In genomic region chr1:174159095-174159494, GRCm38 (mm10) we compare ENCODE assay signal across 38 mouse cellular contexts. TPM values are rescaled to one million over a fixed set of nuclear protein-coding genes. Genes with fewer than 3 reads are reported as not detected.
A peak's percentile ranks its signal among the peaks of the same experiment; 100 is the strongest.
DNase-seq lines count a peak whose midpoint lies in the region; ATAC-seq and TF ChIP-seq lines count a peak whose summit lies in the region.
"Had no signal": no experiment of that assay in that cellular context is flagged by ENCODE, and none has a peak within 500 bp of the region (broad histone marks: within the 10 kb centered on the region; RNA-seq: fewer than 3 reads in every experiment).

No protein-coding gene starts in this region.

- H3K9ac ChIP-seq in liver, embryonic 13.5 days, result no peak overlapping the region
- H3K9ac ChIP-seq in intestine, embryonic 16.5 days (ENCODE audit: low read depth, low read length), result no peak overlapping the region
- H3K9ac ChIP-seq in forebrain, postnatal 0 days, result no peak overlapping the region
- H3K9ac ChIP-seq: forebrain, embryonic 13.5 days; heart, embryonic 15.5 days; hindbrain, embryonic 13.5 days; limb, embryonic 12.5 days; neural tube, embryonic 12.5 days had no signal

- no peak overlapping the region for H3K27ac ChIP-seq in liver, embryonic 13.5 days
- no peak overlapping the region for H3K27ac ChIP-seq in intestine, embryonic 16.5 days (ENCODE audit: low read length)
- H3K27ac ChIP-seq in forebrain, postnatal 0 days (ENCODE audit: low read depth, low read length), result no peak overlapping the region
- H3K27ac ChIP-seq: forebrain, embryonic 13.5 days; gastrocnemius, adult 2 months; heart, embryonic 15.5 days; hindbrain, embryonic 13.5 days; limb, embryonic 12.5 days; midbrain, embryonic 10.5 days; neural tube, embryonic 12.5 days had no signal

- no peaks in the 10 kb centered on the region for H3K27me3 ChIP-seq in liver, embryonic 13.5 days
- H3K27me3 ChIP-seq in intestine, embryonic 16.5 days (replicated peaks; ENCODE audit: control insufficient read depth, insufficient read depth, low read length), result no peaks in the 10 kb centered on the region
- no peaks in the 10 kb centered on the region for H3K27me3 ChIP-seq in forebrain, postnatal 0 days (ENCODE audit: insufficient read depth, low read length)
- H3K27me3 ChIP-seq: forebrain, embryonic 13.5 days; heart, embryonic 15.5 days; hindbrain, embryonic 13.5 days; limb, embryonic 12.5 days; neural tube, embryonic 12.5 days had no signal

- no peak for TF ChIP-seq CTCF in forebrain, postnatal 0 days (IDR thresholded peaks at IDR 0.05; ENCODE audit: low read depth)

- WGBS in liver, embryonic 13.5 days (ENCODE audit: insufficient replicate concordance), result 42% methylated on average over 10 of the region's 10 CpGs
- WGBS in intestine, embryonic 16.5 days, result 92% methylated on average over 10 of the region's 10 CpGs
- 95% methylated on average over 10 of the region's 10 CpGs for WGBS in forebrain, postnatal 0 days

- H3K9me3 ChIP-seq in liver, embryonic 13.5 days (replicated peaks), result no peaks in the 10 kb centered on the region
- no peaks in the 10 kb centered on the region for H3K9me3 ChIP-seq in intestine, embryonic 16.5 days (ENCODE audit: control insufficient read depth, low read length)
- H3K9me3 ChIP-seq in forebrain, postnatal 0 days (ENCODE audit: low read length), result no peaks in the 10 kb centered on the region
- H3K9me3 ChIP-seq: forebrain, embryonic 13.5 days; heart, embryonic 15.5 days; hindbrain, embryonic 13.5 days; limb, embryonic 12.5 days; midbrain, embryonic 10.5 days; neural tube, embryonic 12.5 days had no signal

- no peaks in the 10 kb centered on the region for H3K36me3 ChIP-seq in liver, embryonic 13.5 days
- no peaks in the 10 kb centered on the region for H3K36me3 ChIP-seq in intestine, embryonic 16.5 days (ENCODE audit: control insufficient read depth, insufficient read depth, low read length)
- no peaks in the 10 kb centered on the region for H3K36me3 ChIP-seq in forebrain, postnatal 0 days (ENCODE audit: insufficient read depth)
- H3K36me3 ChIP-seq: heart, embryonic 15.5 days; hindbrain, embryonic 13.5 days; limb, embryonic 12.5 days; midbrain, embryonic 10.5 days; neural tube, embryonic 12.5 days had no signal

- ATAC-seq in erythroblast, adult 5-6 weeks (replicated peaks; ENCODE audit: low FRiP score, poor library complexity, severe bottlenecking), result 0 out of 2 replicates have a peak, but pooled peaks have one; percentile 12
- ATAC-seq in liver, embryonic 13.5 days (ENCODE audit: low read depth), result peak; percentile 69
- ATAC-seq in megakaryocyte, adult 5-6 weeks (ENCODE audit: poor library complexity, severe bottlenecking), result peak; percentile 80
- ATAC-seq in intestine, embryonic 16.5 days, result no peak
- no peak for ATAC-seq in forebrain, postnatal 0 days
- ATAC-seq: forebrain, embryonic 13.5 days; intestine, postnatal 0 days; lung, postnatal 0 days; midbrain, embryonic 16.5 days had no signal

- DNase-seq in 416B (ENCODE audit: low read depth), result peak; percentile 29
- DNase-seq in liver, embryonic 13.5 days, result no peak
- DNase-seq in frontal cortex, adult 2 months (ENCODE audit: extremely low spot score in 1 of 2, low spot score in 1 of 2), result no peak
- DNase-seq in urinary bladder, postnatal 36 days (ENCODE audit: low spot score in 2 of 2), result no peak
- DNase-seq in forebrain, postnatal 0 days, result no peak
- DNase-seq: adrenal gland, postnatal 25 days; cerebellum, adult 11-12 months; cerebellum, postnatal 10 days; gastrocnemius, adult 2 months; heart, postnatal 36 days; kidney, adult 9 months; kidney, postnatal 10 days; lung, adult 18-20 months; lung, postnatal 4 days; right cerebral cortex, adult 18-20 months; thymus, postnatal 4 days had no signal

- peaks cover 8% of the 10 kb centered on the region for H3K4me1 ChIP-seq in liver, embryonic 13.5 days (replicated peaks)
- no peaks in the 10 kb centered on the region for H3K4me1 ChIP-seq in intestine, embryonic 16.5 days (ENCODE audit: control insufficient read depth, insufficient read depth, low read length)
- H3K4me1 ChIP-seq in forebrain, postnatal 0 days (ENCODE audit: insufficient read depth), result no peaks in the 10 kb centered on the region
- H3K4me1 ChIP-seq: forebrain, embryonic 13.5 days; heart, embryonic 15.5 days; hindbrain, embryonic 13.5 days; limb, embryonic 12.5 days; midbrain, embryonic 10.5 days; neural tube, embryonic 12.5 days had no signal

- no peak overlapping the region for H3K4me3 ChIP-seq in liver, embryonic 13.5 days (replicated peaks)
- H3K4me3 ChIP-seq in intestine, embryonic 16.5 days (ENCODE audit: low read length), result no peak overlapping the region
- no peak overlapping the region for H3K4me3 ChIP-seq in forebrain, postnatal 0 days (ENCODE audit: low read depth, low read length)
- H3K4me3 ChIP-seq: forebrain, embryonic 13.5 days; gastrocnemius, adult 2 months; heart, embryonic 15.5 days; hindbrain, embryonic 13.5 days; limb, embryonic 12.5 days; midbrain, embryonic 10.5 days; myocyte; neural tube, embryonic 12.5 days had no signal

- no peak overlapping the region for H3K4me2 ChIP-seq in liver, embryonic 13.5 days
- no peak overlapping the region for H3K4me2 ChIP-seq in intestine, embryonic 16.5 days (ENCODE audit: low read depth, low read length)
- no peak overlapping the region for H3K4me2 ChIP-seq in forebrain, postnatal 0 days (ENCODE audit: low read depth)
- H3K4me2 ChIP-seq: forebrain, embryonic 13.5 days; heart, embryonic 15.5 days; hindbrain, embryonic 13.5 days; limb, embryonic 12.5 days; neural tube, embryonic 12.5 days had no signal

RNA-seq across cellular contexts. Expression of gene Olfr420, which starts 3.7 kb away (rescaled TPM):
- total RNA-seq in erythroblast, adult 5-6 weeks (2015; ENCODE audit: low replicate concordance), result 0.38 TPM in 1 of 2 replicates, not detected in the other
- total RNA-seq in erythroblast, adult 5-6 weeks (2017; ENCODE audit: low replicate concordance), result 1.8 and 2.0 TPM in 2 replicates
- polyA plus RNA-seq in liver, embryonic 13.5 days (2015; fragmentation: Nextera tagmentation; extraction: Ambion mirVana), result 0.58 and 0.64 TPM in 2 replicates
- not detected in 2 replicates for total RNA-seq in megakaryocyte, adult 5-6 weeks (2015)
- total RNA-seq in megakaryocyte, adult 5-6 weeks (2017), result not detected in 2 replicates
- not detected in 2 replicates for polyA plus RNA-seq in intestine, embryonic 16.5 days (2015; fragmentation: Nextera tagmentation; extraction: Ambion mirVana)
- polyA plus RNA-seq in frontal cortex, adult 2 months (2012; rRNA removed), result not detected in 2 replicates
- not detected in 2 replicates for total RNA-seq in forebrain, postnatal 0 days (2014; rRNA removed)
- polyA plus RNA-seq in forebrain, postnatal 0 days (2015; fragmentation: Nextera tagmentation; extraction: Ambion mirVana), result not detected in 2 replicates
- total RNA-seq: adrenal gland, adult 18-20 months; adrenal gland, postnatal 25 days; gastrocnemius, adult 2 months; heart, postnatal 36 days; left cerebral cortex, postnatal 25 days had no signal
- polyA plus RNA-seq: cortical plate, adult 2 months; embryonic facial prominence, embryonic 14.5 days; gonadal fat pad, adult 2 months; heart, embryonic 15.5 days; hindbrain, embryonic 13.5 days; intestine, postnatal 0 days; large intestine, adult 2 months; limb, embryonic 12.5 days; lung, postnatal 0 days; midbrain, embryonic 10.5 days; midbrain, embryonic 16.5 days; myocyte; neural tube, embryonic 12.5 days; stomach, embryonic 14.5 days; testis, adult 2 months; thymus, postnatal 0 days had no signal

RNA-seq across cellular contexts. Expression of gene Spta1, which starts 13.5 kb away (rescaled TPM):
- 279 and 284 TPM in 2 replicates for total RNA-seq in erythroblast, adult 5-6 weeks (2015; ENCODE audit: low replicate concordance)
- total RNA-seq in erythroblast, adult 5-6 weeks (2017; ENCODE audit: low replicate concordance), result 931 and 1,200 TPM in 2 replicates
- 25.7 and 33.7 TPM in 2 replicates for polyA plus RNA-seq in liver, embryonic 13.5 days (2015; fragmentation: Nextera tagmentation; extraction: Ambion mirVana)
- total RNA-seq in megakaryocyte, adult 5-6 weeks (2015), result 1.1 and 1.3 TPM in 2 replicates
- total RNA-seq in megakaryocyte, adult 5-6 weeks (2017), result 2.7 and 5.9 TPM in 2 replicates
- polyA plus RNA-seq in intestine, embryonic 16.5 days (2015; fragmentation: Nextera tagmentation; extraction: Ambion mirVana), result 0.54 and 0.65 TPM in 2 replicates
- 0.02 TPM in 2 replicates for polyA plus RNA-seq in frontal cortex, adult 2 months (2012; rRNA removed)
- total RNA-seq in forebrain, postnatal 0 days (2014; rRNA removed), result 0.08 and 0.14 TPM in 2 replicates
- polyA plus RNA-seq in forebrain, postnatal 0 days (2015; fragmentation: Nextera tagmentation; extraction: Ambion mirVana), result 0.02 and 0.03 TPM in 2 replicates
- polyA plus RNA-seq: cortical plate, adult 2 months; large intestine, adult 2 months had no signal

RNA-seq across cellular contexts. Expression of gene Olfr424, which starts 27.8 kb away (rescaled TPM):
- total RNA-seq in erythroblast, adult 5-6 weeks (2015; ENCODE audit: low replicate concordance), result not detected in 2 replicates
- not detected in 2 replicates for total RNA-seq in erythroblast, adult 5-6 weeks (2017; ENCODE audit: low replicate concordance)
- polyA plus RNA-seq in liver, embryonic 13.5 days (2015; fragmentation: Nextera tagmentation; extraction: Ambion mirVana), result not detected in 2 replicates
- total RNA-seq in megakaryocyte, adult 5-6 weeks (2015), result not detected in 2 replicates
- total RNA-seq in megakaryocyte, adult 5-6 weeks (2017), result not detected in 2 replicates
- polyA plus RNA-seq in intestine, embryonic 16.5 days (2015; fragmentation: Nextera tagmentation; extraction: Ambion mirVana), result not detected in 2 replicates
- not detected in 2 replicates for polyA plus RNA-seq in frontal cortex, adult 2 months (2012; rRNA removed)
- total RNA-seq in forebrain, postnatal 0 days (2014; rRNA removed), result not detected in 2 replicates
- polyA plus RNA-seq in forebrain, postnatal 0 days (2015; fragmentation: Nextera tagmentation; extraction: Ambion mirVana), result not detected in 2 replicates
- total RNA-seq: adrenal gland, adult 18-20 months; adrenal gland, postnatal 25 days; gastrocnemius, adult 2 months; heart, postnatal 36 days; left cerebral cortex, postnatal 25 days had no signal
- polyA plus RNA-seq: cortical plate, adult 2 months; embryonic facial prominence, embryonic 14.5 days; forebrain, embryonic 13.5 days; gonadal fat pad, adult 2 months; heart, embryonic 15.5 days; hindbrain, embryonic 13.5 days; intestine, postnatal 0 days; large intestine, adult 2 months; limb, embryonic 12.5 days; lung, postnatal 0 days; midbrain, embryonic 10.5 days; midbrain, embryonic 16.5 days; myocyte; neural tube, embryonic 12.5 days; stomach, embryonic 14.5 days; testis, adult 2 months; thymus, postnatal 0 days had no signal

RNA-seq across cellular contexts. Expression of gene Olfr231, which starts 38.1 kb away (rescaled TPM):
- total RNA-seq in erythroblast, adult 5-6 weeks (2015; ENCODE audit: low replicate concordance), result 2.1 TPM in 1 of 2 replicates, not detected in the other
- not detected in 2 replicates for total RNA-seq in erythroblast, adult 5-6 weeks (2017; ENCODE audit: low replicate concordance)
- polyA plus RNA-seq in liver, embryonic 13.5 days (2015; fragmentation: Nextera tagmentation; extraction: Ambion mirVana), result not detected in 2 replicates
- total RNA-seq in megakaryocyte, adult 5-6 weeks (2015), result not detected in 2 replicates
- total RNA-seq in megakaryocyte, adult 5-6 weeks (2017), result not detected in 2 replicates
- polyA plus RNA-seq in intestine, embryonic 16.5 days (2015; fragmentation: Nextera tagmentation; extraction: Ambion mirVana), result not detected in 2 replicates
- polyA plus RNA-seq in frontal cortex, adult 2 months (2012; rRNA removed), result not detected in 2 replicates
- total RNA-seq in forebrain, postnatal 0 days (2014; rRNA removed), result not detected in 2 replicates
- not detected in 2 replicates for polyA plus RNA-seq in forebrain, postnatal 0 days (2015; fragmentation: Nextera tagmentation; extraction: Ambion mirVana)
- total RNA-seq: adrenal gland, adult 18-20 months; adrenal gland, postnatal 25 days; gastrocnemius, adult 2 months; heart, postnatal 36 days; left cerebral cortex, postnatal 25 days had no signal
- polyA plus RNA-seq: cortical plate, adult 2 months; forebrain, embryonic 13.5 days; gonadal fat pad, adult 2 months; heart, embryonic 15.5 days; hindbrain, embryonic 13.5 days; intestine, postnatal 0 days; large intestine, adult 2 months; limb, embryonic 12.5 days; lung, postnatal 0 days; midbrain, embryonic 10.5 days; midbrain, embryonic 16.5 days; myocyte; neural tube, embryonic 12.5 days; stomach, embryonic 14.5 days; testis, adult 2 months; thymus, postnatal 0 days had no signal

Comparison
In these comparisons a context has a peak if more than half of its experiments do, and no peak if none do; other contexts are left out.
1. ATAC-seq: peak in erythroblast, adult 5-6 weeks (single experiment), liver, embryonic 13.5 days (single experiment) and megakaryocyte, adult 5-6 weeks (single experiment); none in intestine, embryonic 16.5 days (single experiment) and forebrain, postnatal 0 days (single experiment).
2. RNA of gene Spta1, which starts 13.5 kb away (polyA plus RNA-seq): 25.7 to 33.7 TPM in liver, embryonic 13.5 days; 0.54 to 0.65 TPM in intestine, embryonic 16.5 days, 0.02 to 0.03 TPM in forebrain, postnatal 0 days and 0.02 TPM in frontal cortex, adult 2 months; every median in the first group is over 10 times any median in the second.